Mouse (Mus musculus) monocyte, adult 5-6 weeks (primary cell): ENCODE measurements around the gene Gm867. TPM values are rescaled to one million over a fixed set of nuclear protein-coding genes. Genes with fewer than 3 reads are reported as not detected.

Source experiments
- ATAC-seq: fragments of 153-309, 156-312 bp; replicated peaks from 2 replicates; pipeline ENCODE4 v1.8.0; 2017; ENCODE audit warnings: mild to moderate bottlenecking; ENCODE audit not compliant: low TSS enrichment, insufficient number of reproducible peaks, severe bottlenecking, poor library complexity, low FRiP score
- total RNA-seq: library from RNA; stranded (forward); fragments of 200-1000, 200-491, 200-594 nt; gene quantifications from 3 replicates; pipeline ENCODE4 v1.2.3, GENCODE M21; 2017

Gene Gm867
- total RNA-seq, 1 experiment from 2014 or later: not detected

DNA sequence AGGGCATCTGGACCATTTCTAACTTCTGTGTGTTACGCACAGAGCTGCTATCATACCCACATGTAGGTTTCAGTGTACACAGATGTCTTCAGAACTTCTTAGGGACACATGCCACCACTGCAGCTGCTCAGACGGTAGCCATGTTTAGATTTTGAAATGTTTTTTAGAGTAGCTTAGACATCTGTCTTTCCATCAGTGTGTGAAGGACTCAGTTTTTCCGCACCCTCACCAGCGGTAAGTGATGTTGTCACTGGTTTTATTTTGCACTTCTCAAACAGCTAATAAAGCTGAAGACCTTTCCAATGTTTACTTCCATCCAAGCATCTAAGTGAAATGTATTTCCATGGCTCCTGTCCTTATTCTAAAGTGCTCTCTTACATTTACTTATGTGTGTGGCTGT is 33.6 kb downstream of the Gm867 start:
- no peak for ATAC-seq

DNA sequence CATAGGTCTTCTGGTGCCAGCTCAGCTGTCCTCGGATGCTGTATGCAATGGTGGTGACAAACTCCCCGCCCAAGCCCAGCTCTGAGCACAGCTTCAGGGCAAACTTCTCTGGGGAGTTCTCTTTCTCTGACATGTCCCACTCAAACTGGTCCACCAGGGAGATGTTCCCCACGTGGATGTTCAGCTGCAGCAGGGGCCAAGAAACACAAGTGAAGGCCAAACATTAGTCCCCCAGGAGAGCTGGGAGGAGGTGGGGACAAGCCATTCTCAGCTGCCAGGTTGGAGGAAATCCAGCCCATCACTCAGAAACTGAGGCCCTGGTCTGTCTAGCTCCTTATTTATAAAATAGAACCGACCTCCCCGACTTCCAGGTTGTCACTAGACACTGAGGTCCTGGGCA is 36.1 kb downstream of the Gm867 start:
- no peak for ATAC-seq

- no peak for ATAC-seq
Measured at GRCm38 (mm10) chr10:75898846-75899245, 41.6 kb downstream of the Gm867 start.

- no peak for ATAC-seq
Measured at GRCm38 (mm10) chr10:75898039-75898564, 42.4 kb downstream of the Gm867 start.

- no peak for ATAC-seq
Measured at GRCm38 (mm10) chr10:75897373-75897772, 43.1 kb downstream of the Gm867 start.

DNA sequence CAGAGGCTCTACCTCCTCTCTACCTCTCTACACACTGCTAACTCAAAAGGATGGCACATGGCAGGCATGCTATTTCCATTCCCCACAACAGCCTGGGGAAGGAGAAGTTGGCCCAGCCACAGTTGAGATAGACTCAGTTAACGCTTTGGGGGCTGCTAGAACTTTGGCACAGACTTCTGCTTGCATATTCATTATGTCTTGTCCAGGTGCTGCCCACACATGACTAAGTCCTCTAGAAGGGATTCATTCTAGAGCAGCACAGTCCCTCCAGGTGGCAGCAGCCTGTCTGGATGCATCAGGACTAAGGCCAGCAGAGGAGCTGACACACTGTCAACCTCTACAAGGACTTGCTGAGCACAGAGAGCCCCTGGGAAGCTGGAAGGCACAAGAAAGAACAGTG is 44.3 kb downstream of the Gm867 start:
- ATAC-seq: no peak

GRCm38 (mm10) chr10:75895730-75896129 is 44.7 kb downstream of the Gm867 start:
- no peak for ATAC-seq

GRCm38 (mm10) chr10:75894601-75895000 is 45.9 kb downstream of the Gm867 start:
- ATAC-seq: no peak

DNA sequence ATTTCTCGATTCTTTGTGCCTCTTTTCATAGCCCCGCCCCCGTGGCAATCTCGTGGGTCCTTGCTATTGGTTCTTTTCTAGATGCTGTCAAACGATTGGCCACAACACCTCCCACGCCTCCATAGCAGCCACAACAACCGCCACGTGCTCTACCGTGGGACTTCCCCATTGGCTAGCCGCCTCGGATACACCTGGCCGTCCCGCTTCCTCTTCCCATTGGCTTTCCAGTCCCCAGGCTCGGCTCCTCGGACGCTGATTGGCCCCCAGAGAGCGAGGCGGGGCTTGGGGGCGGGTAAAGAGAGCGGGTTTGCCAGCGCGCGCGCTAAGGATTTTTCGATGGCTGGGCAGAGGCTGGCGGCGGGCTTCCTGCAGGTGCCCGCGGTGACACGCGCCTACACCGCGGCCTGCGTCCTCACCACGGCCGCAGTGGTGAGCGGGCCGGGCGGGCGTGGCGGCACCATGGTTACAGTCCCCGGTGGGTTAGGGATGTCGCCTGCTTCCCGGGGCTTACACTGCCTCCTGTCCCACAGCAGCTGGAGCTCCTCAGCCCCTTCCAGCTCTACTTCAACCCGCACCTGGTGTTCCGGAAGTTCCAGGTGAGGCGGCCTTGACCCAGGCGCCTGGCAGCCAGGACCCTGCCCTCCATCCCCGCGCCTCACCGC is 47.3 kb downstream of the Gm867 start, which contains the start of gene Derl3:
Gene Derl3 (plus strand): TSS at position 325 of the 662 bp plus-strand sequence.
- ATAC-seq: peak; percentile 98

GRCm38 (mm10) chr10:75889406-75890153 is 50.9 kb downstream of the Gm867 start:
- no peak for ATAC-seq

Other genes starting within 250 kb of the Gm867 start
- gene Cabin1, start 176.3 kb downstream of the Gm867 start, total RNA-seq: 29.4 to 38.1 TPM (median 35.0 TPM) in 3 replicates
- 13.5 to 18.8 TPM (median 16.8 TPM) in 3 replicates for gene Ddt, start 167.3 kb downstream of the Gm867 start, total RNA-seq
- gene Gm20441, start 159.7 kb downstream of the Gm867 start, total RNA-seq: not detected in 3 replicates
- 1.1 to 2.1 TPM (median 1.9 TPM) in 3 replicates for gene Gstt3, start 159.3 kb downstream of the Gm867 start, total RNA-seq
- 2.1 TPM in 1 of 3 replicates, not detected in the others for gene Gstt1, start 142.1 kb downstream of the Gm867 start, total RNA-seq
- 0.49 TPM in 1 of 3 replicates, not detected in the others for gene Gstt4, start 118.1 kb downstream of the Gm867 start, total RNA-seq
- 9.0 to 12.5 TPM (median 10.7 TPM) in 3 replicates for gene Gstt2, start 103.2 kb downstream of the Gm867 start, total RNA-seq
- 37.4 to 54.1 TPM (median 41.4 TPM) in 3 replicates for gene Mif, start 80.4 kb downstream of the Gm867 start, total RNA-seq
- gene Derl3, start 47.3 kb downstream of the Gm867 start, total RNA-seq: 2.7 to 7.1 TPM (median 4.3 TPM) in 3 replicates
- 16.2 to 31.0 TPM (median 19.4 TPM) in 3 replicates for gene Smarcb1, start 19.1 kb downstream of the Gm867 start, total RNA-seq
- 1.4 to 5.9 TPM (median 5.8 TPM) in 3 replicates for gene Chchd10, start 7.5 kb downstream of the Gm867 start, total RNA-seq
- 1.1 TPM in 1 of 3 replicates, not detected in the others for gene Mmp11, start 4.2 kb downstream of the Gm867 start, total RNA-seq
- gene Vpreb3, start 2.4 kb upstream of the Gm867 start, total RNA-seq: 0.87 to 5.0 TPM (median 1.2 TPM) in 3 replicates
- 0.10 to 0.53 TPM in 2 of 3 replicates, not detected in the other for gene Gm5134, start 13.8 kb upstream of the Gm867 start, total RNA-seq
- gene Zfp280b, start 92.0 kb upstream of the Gm867 start, total RNA-seq: 4.8 to 11.1 TPM (median 10.7 TPM) in 3 replicates
- not detected in 3 replicates for gene Slc5a4b, start 170.3 kb upstream of the Gm867 start, total RNA-seq
- gene Slc5a4a, start 206.8 kb upstream of the Gm867 start, total RNA-seq: not detected in 3 replicates